Mouse (Mus musculus) CH12.LX (cell line): ENCODE measurements around the gene Fem1b. TPM values are rescaled to one million over a fixed set of nuclear protein-coding genes. Genes with fewer than 3 reads are reported as not detected.

ENCODE experiments used
- DNase-seq: peaks from one replicate; pipeline ENCODE4 v3.0.0-alpha.2; 2013; ENCODE audit errors: extremely low read depth
- H3K27ac ChIP-seq: 2 replicates; pipeline ENCODE4 v1.5.1; 2012; ENCODE audit warnings: low read depth, mild to moderate bottlenecking, control low read depth, moderate library complexity; ENCODE audit not compliant: insufficient read depth
- H3K27me3 ChIP-seq: replicated peaks from 2 replicates; pipeline ENCODE3; 2012; ENCODE audit warnings: inconsistent platforms
- H3K36me3 ChIP-seq, 2 experiments: replicated peaks in 1 of 2; 2 replicates each; pipeline versions ENCODE3 to v1.6.1; 2012; ENCODE audit warnings: inconsistent platforms in 1 of 2, low read length in 1 of 2, mild to moderate bottlenecking in 1 of 2, mixed read lengths in 1 of 2, moderate library complexity in 1 of 2; ENCODE audit not compliant: control insufficient read depth in 1 of 2, insufficient read depth in 1 of 2
- H3K4me1 ChIP-seq, 2 experiments: 2 replicates each; pipeline ENCODE4 v1.6.1; 2012; ENCODE audit warnings: inconsistent platforms in 1 of 2, moderate library complexity in 1 of 2; ENCODE audit not compliant: insufficient read depth in 2 of 2, control insufficient read depth in 1 of 2
- H3K4me2 ChIP-seq: 2 replicates; pipeline ENCODE4 v1.6.1; 2012; ENCODE audit warnings: low read depth, mild to moderate bottlenecking, control low read depth; ENCODE audit not compliant: poor library complexity, insufficient read depth, severe bottlenecking
- H3K4me3 ChIP-seq, 3 experiments: fragments of 150-350 bp in 1 of 3; sonication (generic) in 1 of 3; replicated peaks in 1 of 3; 2 replicates each; pipeline versions ENCODE3 to v1.5.1; 2011 to 2012; ENCODE audit warnings: low read depth in 2 of 3, low read length in 2 of 3, mild to moderate bottlenecking in 2 of 3, moderate library complexity in 2 of 3, control low read depth in 1 of 3, improper control_type of control experiment in 1 of 3, inconsistent platforms in 1 of 3, mixed read lengths in 1 of 3; ENCODE audit not compliant: poor library complexity in 1 of 3
- H3K79me2 ChIP-seq: replicated peaks from 2 replicates; pipeline ENCODE4 v1.6.1; 2012; ENCODE audit warnings: mild to moderate bottlenecking, moderate library complexity; ENCODE audit not compliant: control insufficient read depth, poor library complexity, insufficient read depth, severe bottlenecking; ENCODE audit errors: extremely low read depth
- H3K9ac ChIP-seq: 2 replicates; pipeline ENCODE4 v1.6.1; 2012; ENCODE audit warnings: low read depth, mild to moderate bottlenecking, control low read depth, moderate library complexity; ENCODE audit not compliant: insufficient read depth
- H3K9me3 ChIP-seq: replicated peaks from 2 replicates; pipeline ENCODE3; 2012; ENCODE audit warnings: low read length, inconsistent platforms, mixed read lengths
- CHD2 ChIP-seq: IDR thresholded peaks from 2 replicates; pipeline ENCODE4 v1.6.1; 2011; ENCODE audit warnings: low read length, improper control_type of control experiment
- CTCF ChIP-seq, 2 experiments: IDR thresholded peaks in 1 of 2; conservative IDR thresholded peaks in 1 of 2; 2 replicates each; pipeline ENCODE4 v1.5.1; 2011 to 2012; ENCODE audit warnings: low read depth in 2 of 2, low read length in 2 of 2, improper control_type of control experiment in 1 of 2, inconsistent platforms in 1 of 2, mild to moderate bottlenecking in 1 of 2, moderate library complexity in 1 of 2
- EP300 ChIP-seq: IDR thresholded peaks from 2 replicates; pipeline ENCODE4 v1.6.1; 2011; ENCODE audit warnings: low read length, improper control_type of control experiment
- ETS1 ChIP-seq: conservative IDR thresholded peaks from 2 replicates; pipeline ENCODE4 v1.6.1; 2012; ENCODE audit warnings: low read depth, mild to moderate bottlenecking, inconsistent platforms, low read length, improper control_type of control experiment, moderate library complexity
- GABPA ChIP-seq: IDR thresholded peaks from 2 replicates; pipeline ENCODE4 v1.6.1; 2012; ENCODE audit warnings: low read depth, low read length, improper control_type of control experiment, inconsistent platforms; ENCODE audit not compliant: insufficient replicate concordance
- MAX ChIP-seq: IDR thresholded peaks from 2 replicates; pipeline ENCODE4 v1.6.1; 2011; ENCODE audit warnings: low read length, improper control_type of control experiment
- MAZ ChIP-seq: IDR thresholded peaks from 2 replicates; pipeline ENCODE4 v1.6.1; 2012; ENCODE audit warnings: low read depth, mild to moderate bottlenecking, inconsistent platforms, low read length, improper control_type of control experiment, moderate library complexity
- MEF2A ChIP-seq: IDR thresholded peaks from 2 replicates; pipeline ENCODE4 v1.6.1; 2014; ENCODE audit warnings: low read depth, mild to moderate bottlenecking, inconsistent platforms, low read length, improper control_type of control experiment, borderline replicate concordance
- MXI1 ChIP-seq: IDR thresholded peaks from 2 replicates; pipeline ENCODE4 v1.6.1; 2011; ENCODE audit warnings: mild to moderate bottlenecking, low read depth, low read length, improper control_type of control experiment
- MYC ChIP-seq: IDR thresholded peaks from 2 replicates; pipeline ENCODE4 v1.6.1; 2011; ENCODE audit warnings: low read depth, mild to moderate bottlenecking, improper control_type of control experiment, low read length
- NELFE ChIP-seq: IDR thresholded peaks from 2 replicates; pipeline ENCODE4 v1.6.1; 2011; ENCODE audit warnings: low read depth, low read length, improper control_type of control experiment
- NRF1 ChIP-seq: IDR thresholded peaks from 2 replicates; pipeline ENCODE4 v1.6.1; 2014; ENCODE audit warnings: low read depth, mild to moderate bottlenecking, inconsistent platforms, low read length, improper control_type of control experiment, moderate library complexity
- SIN3A ChIP-seq: IDR thresholded peaks from 2 replicates; pipeline ENCODE4 v1.6.1; 2012; ENCODE audit warnings: low read length, improper control_type of control experiment, inconsistent platforms
- SMC3 ChIP-seq: IDR thresholded peaks from 2 replicates; pipeline ENCODE4 v1.6.1; 2011; ENCODE audit warnings: low read depth, low read length, improper control_type of control experiment
- TBP ChIP-seq: conservative IDR thresholded peaks from 2 replicates; pipeline ENCODE4 v1.6.1; 2011; ENCODE audit warnings: low read depth, low read length, improper control_type of control experiment
- TCF12 ChIP-seq: IDR thresholded peaks from 2 replicates; pipeline ENCODE4 v1.6.1; 2014; ENCODE audit warnings: low read depth, mild to moderate bottlenecking, inconsistent platforms, low read length, improper control_type of control experiment
- USF2 ChIP-seq: conservative IDR thresholded peaks from 2 replicates; pipeline ENCODE4 v1.6.1; 2011; ENCODE audit warnings: low read depth, low read length, improper control_type of control experiment
- ZC3H11A ChIP-seq: IDR thresholded peaks from 2 replicates; pipeline ENCODE4 v1.6.1; 2012; ENCODE audit warnings: low read depth, mild to moderate bottlenecking, inconsistent platforms, low read length, improper control_type of control experiment
- ZMIZ1 ChIP-seq: IDR thresholded peaks from 2 replicates; pipeline ENCODE4 v1.6.1; 2012; ENCODE audit warnings: low read depth, mild to moderate bottlenecking, inconsistent platforms, low read length, improper control_type of control experiment
- dilution Hi-C: fragments of 300-500 bp; cut with MboI; formaldehyde crosslinking; loops from 2 replicates; pipeline ENCODE4 v1.14.3; 2020; ENCODE audit warnings: low sequenced_read_pairs; ENCODE audit not compliant: extremely low pct_unique_long_range_greater_than_20kb, extremely low pct_ligation_motif_present
- in situ Hi-C: fragments of 300-500 bp; cut with MboI; formaldehyde crosslinking; loops from 3 replicates; pipeline ENCODE4 v1.14.3; 2019; ENCODE audit warnings: low sequenced_read_pairs, low pct_ligation_motif_present, low pct_unique_long_range_greater_than_20kb, mixed read lengths
- polyA plus RNA-seq: library from polyadenylated mRNA; unstranded; fragments of >175 nt; gene quantifications from 2 replicates; pipeline ENCODE4 v1.2.1, GENCODE M21; 2012; ENCODE audit warnings: low read depth; ENCODE audit not compliant: insufficient read length
- total RNA-seq, 2 experiments: library from RNA; depleted of rRNA; stranded (reverse); fragments of 300-350 nt in 1 of 2; fragments of >200 nt in 1 of 2; gene quantifications; 2 replicates each; pipeline ENCODE4 v1.2.3; 2012 to 2014

The Fem1b gene
- total and polyA plus RNA-seq, 3 experiments: 26.8 to 34.6 (median 30.1) TPM

GRCm38 (mm10) chr9:62854483-62854882, 42.7 kb upstream of the Fem1b start:
- no peak for TF ChIP-seq CTCF (conservative IDR thresholded peaks at IDR 0.05 in 1 of 2, IDR thresholded peaks at IDR 0.05 in 1 of 2; ENCODE audit: low read depth in 2 of 2, low read length in 2 of 2)
- no peak for TF ChIP-seq TCF12
- no peak for TF ChIP-seq MAX
- TF ChIP-seq NELFE: no peak
- no peak for TF ChIP-seq TBP
- TF ChIP-seq MEF2A: no peak
- no peak for TF ChIP-seq ETS1
- no peak for TF ChIP-seq ZMIZ1
- TF ChIP-seq MXI1: no peak
- TF ChIP-seq SIN3A: no peak
- TF ChIP-seq SMC3: no peak
- no peak for TF ChIP-seq ZC3H11A
- no peak for TF ChIP-seq MYC
- TF ChIP-seq GABPA: no peak
- no peak for TF ChIP-seq USF2
- no peak for TF ChIP-seq MAZ
- no peak for TF ChIP-seq NRF1
- dilution Hi-C loops (no loop called here), in situ Hi-C loops (no loop called here)
- no peak for DNase-seq
- Histone ChIP-seq H3K4me2 (no peak overlapping the region), H3K79me2 (no peaks in the 10 kb centered on the region), H3K9ac (no peak overlapping the region), H3K27me3 (no peaks in the 10 kb centered on the region), H3K27ac (no peak overlapping the region), H3K4me1 (peaks cover 0 to 11% of the 10 kb centered on the region in 2 experiments; a peak in 2 of 4 replicates), H3K36me3 (peaks cover 5 to 27% of the 10 kb centered on the region in 2 experiments), H3K4me3 (no peak overlapping the region), H3K9me3 (no peaks in the 10 kb centered on the region)

GRCm38 (mm10) chr9:62851571-62851970, 39.8 kb upstream of the Fem1b start:
- Histone ChIP-seq H3K4me3 (no peak overlapping the region), H3K4me2 (no peak overlapping the region), H3K9ac (no peak overlapping the region), H3K79me2 (no peaks in the 10 kb centered on the region), H3K36me3 (peaks cover 12 to 53% of the 10 kb centered on the region in 2 experiments), H3K4me1 (peaks cover 8 to 36% of the 10 kb centered on the region in 2 experiments; a peak in 3 of 4 replicates), H3K27me3 (no peaks in the 10 kb centered on the region), H3K9me3 (no peaks in the 10 kb centered on the region), H3K27ac (no peak overlapping the region)
- no peak for DNase-seq
- TF ChIP-seq USF2 (no peak), NRF1 (no peak), CHD2 (no peak), EP300 (no peak)
- in situ Hi-C loops (no loop called here), dilution Hi-C loops (no loop called here)
